Mouse (Mus musculus) erythroblast, embryonic 14.5 days (primary cell): ENCODE results near the gene Spdye4c.

Experiments
- GATA1 ChIP-seq: IDR thresholded peaks from 2 replicates; pipeline ENCODE4 v1.6.1; 2012; ENCODE audit warnings: low read length, inconsistent platforms, mixed read lengths
- TAL1 ChIP-seq: IDR thresholded peaks from 3 replicates; pipeline ENCODE4 v1.6.1; 2012; ENCODE audit warnings: low read length, inconsistent platforms, mixed read lengths

GRCm38 (mm10) chr2:128601534-128601933 lies 10.5 kb downstream of the Spdye4c start:
- TF ChIP-seq GATA1 (no peak), TAL1 (no peak)
